Mouse (Mus musculus) stomach, postnatal 0 days (tissue): ENCODE results near the gene Dbn1.

Source experiments
- CTCF ChIP-seq: IDR thresholded peaks from 2 replicates; pipeline ENCODE4 v1.5.1; 2016; ENCODE audit warnings: antibody characterized with exemption, low read depth, mild to moderate bottlenecking, moderate library complexity
- EP300 ChIP-seq: optimal IDR thresholded peaks from 2 replicates; pipeline ENCODE3; 2016; ENCODE audit warnings: antibody characterized with exemption

DNA sequence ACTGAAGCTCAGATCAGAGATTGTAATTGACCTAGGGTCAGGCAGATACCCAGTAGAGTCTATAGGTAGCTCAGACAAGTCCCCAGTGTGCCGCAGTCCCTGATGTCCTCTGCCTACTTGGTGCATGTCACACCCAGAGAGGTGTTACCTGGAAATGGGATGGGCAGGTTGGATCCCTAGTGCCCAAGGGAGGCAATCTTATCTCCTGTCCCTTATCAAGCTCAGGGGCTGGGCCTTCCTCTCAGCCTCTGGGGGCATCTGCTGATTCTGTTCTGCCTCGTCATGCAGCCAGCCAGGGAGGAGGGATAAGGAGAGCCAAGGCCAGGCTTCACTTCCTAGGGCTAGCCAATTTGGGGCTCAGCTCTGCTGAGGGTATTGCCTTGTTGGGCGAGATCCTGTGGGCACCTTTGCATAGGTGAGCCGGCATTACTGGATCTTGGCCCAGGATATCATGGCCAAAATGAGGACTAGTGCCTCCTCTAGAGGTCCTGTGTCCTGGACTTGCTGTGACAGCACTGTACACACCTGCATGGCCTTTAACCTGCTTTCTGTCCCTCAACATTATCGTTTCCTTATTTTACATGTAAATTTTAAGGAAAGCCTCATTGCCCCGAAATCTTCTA lies 41.3 kb downstream of the Dbn1 start:
- TF ChIP-seq CTCF: no peak
- TF ChIP-seq EP300: no peak
